Mouse (Mus musculus): Measurements from ENCODE around the gene Usp48.

DNA sequence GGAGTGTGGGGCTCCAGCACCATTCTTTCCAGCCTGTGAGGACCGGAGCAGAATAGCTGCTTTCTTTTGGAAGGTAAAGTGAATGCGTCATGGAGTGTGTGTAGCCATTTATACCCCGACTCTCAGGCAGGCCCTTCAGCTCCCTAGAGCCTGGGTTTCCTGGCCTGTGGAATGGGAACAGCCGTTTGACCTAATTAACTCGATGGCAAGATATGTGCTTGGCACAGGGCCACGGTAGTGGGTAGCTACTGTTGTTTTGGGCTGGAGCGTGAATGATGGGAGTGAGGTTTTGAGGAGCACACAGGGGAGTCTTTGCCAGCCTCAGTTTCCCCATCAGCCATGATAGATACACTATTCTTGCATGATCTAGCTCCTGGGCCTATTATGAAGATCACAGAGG, 82.0 kb downstream of the Usp48 start:
- TF ChIP-seq CTCF (IDR thresholded peaks at IDR 0.05; ENCODE audit: extremely low read depth, insufficient read depth, insufficient read length, insufficient replicate concordance) (no peak), POLR2A (IDR thresholded peaks at IDR 0.05; ENCODE audit: low read depth, low read length) (no peak)

All from spleen, adult 2 months (tissue).